Mouse (Mus musculus): ENCODE data around the gene Larp6.

DNA sequence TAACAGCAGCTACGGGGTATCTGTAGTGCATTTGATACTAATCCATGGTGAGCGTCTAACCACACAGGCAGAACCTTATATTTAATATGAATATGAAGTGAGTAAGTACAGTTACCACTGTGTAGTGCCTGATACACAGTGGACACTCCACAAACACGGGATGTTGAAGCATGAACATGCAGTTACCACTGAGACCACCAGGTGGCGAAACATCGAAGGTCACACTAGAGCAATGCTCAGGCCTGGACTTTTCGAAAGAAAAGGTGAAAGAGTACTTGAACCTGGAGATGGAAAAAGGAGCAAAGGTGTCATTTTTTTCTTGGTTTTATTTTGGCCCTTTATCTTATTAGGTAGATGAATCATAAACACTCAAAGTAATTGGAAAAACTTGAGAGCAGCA, 43.5 kb downstream of the Larp6 start:
- peak; percentile 48 for TF ChIP-seq CTCF (IDR thresholded peaks at IDR 0.05; ENCODE audit: low read depth, low read length)
- no peak for TF ChIP-seq EP300 (IDR thresholded peaks at IDR 0.05; ENCODE audit: insufficient read depth, low read depth, low read length)
- TF ChIP-seq POLR2A (IDR thresholded peaks at IDR 0.05; ENCODE audit: insufficient read depth, low read length) = no peak
